Mouse (Mus musculus): ENCODE measurements around the gene Ppp6r3. TPM values are rescaled to one million over a fixed set of nuclear protein-coding genes. Genes with fewer than 3 reads are reported as not detected.

Ppp6r3 gene
- total RNA-seq, 2 experiments from 2014 or later, result 84.7 to 87.9 TPM

DNA sequence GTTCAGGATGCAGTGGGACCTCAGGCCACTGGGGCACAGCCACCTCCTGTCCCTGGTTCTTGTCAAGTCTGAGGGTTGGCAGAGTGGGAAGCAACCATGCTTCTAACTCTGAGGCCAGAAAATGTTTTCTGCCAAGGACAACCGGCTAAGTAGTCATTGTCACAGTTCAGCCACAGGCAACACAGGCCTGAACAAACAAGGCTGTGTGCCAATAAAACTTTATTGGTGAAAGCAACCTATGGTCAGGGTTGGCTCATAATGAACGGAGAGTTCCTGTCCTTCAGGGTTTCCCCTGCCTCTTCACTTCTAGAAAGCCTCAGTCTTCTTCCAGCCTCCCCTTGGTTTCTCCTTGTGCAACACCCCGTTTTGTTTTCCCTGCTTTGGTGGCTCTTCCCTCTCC, 139.7 kb downstream of the Ppp6r3 start:
- DNase-seq (ENCODE audit: low spot score in 2 of 2), result no peak

DNA sequence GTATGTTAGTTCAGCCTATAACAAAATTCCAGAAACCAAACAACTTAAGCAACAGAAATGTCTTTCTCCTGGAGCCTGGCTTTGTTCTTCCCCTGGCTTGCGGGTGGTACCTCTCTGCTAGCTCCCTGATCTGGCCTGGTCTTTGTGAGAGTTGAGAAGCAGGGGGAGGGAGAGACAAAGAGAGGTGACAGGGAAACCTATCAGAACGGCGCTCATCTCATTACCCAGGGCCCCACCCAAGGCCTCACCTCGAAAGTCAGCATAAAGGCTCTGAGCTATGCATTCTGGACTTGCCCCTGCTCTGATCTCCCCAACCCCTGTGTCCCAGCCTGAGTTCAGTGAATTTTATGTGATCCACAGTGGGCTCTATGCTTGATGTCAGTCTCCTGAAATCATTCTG, 140.9 kb downstream of the Ppp6r3 start:
- DNase-seq (ENCODE audit: low spot score in 2 of 2), result no peak

DNA sequence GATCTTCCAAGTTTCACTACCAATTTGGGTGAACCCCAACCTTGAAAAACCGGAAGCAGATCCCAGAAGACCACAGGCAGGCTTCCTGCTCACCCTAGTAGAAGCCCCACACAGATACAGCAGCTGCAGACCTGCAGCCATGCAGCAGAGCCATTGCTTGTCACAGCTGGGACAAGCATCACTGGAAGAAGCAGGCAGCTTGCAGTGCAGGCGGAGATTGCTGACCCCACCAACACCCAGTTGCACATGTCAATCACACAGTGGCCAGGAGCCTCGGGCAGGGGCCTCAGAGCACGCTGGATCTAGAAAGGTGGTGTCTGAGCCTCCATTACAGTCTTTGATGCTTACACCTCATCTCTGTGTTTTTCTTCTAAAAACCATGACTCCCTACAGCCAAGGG, 141.4 kb downstream of the Ppp6r3 start:
- no peak for DNase-seq (ENCODE audit: low spot score in 2 of 2)

DNA sequence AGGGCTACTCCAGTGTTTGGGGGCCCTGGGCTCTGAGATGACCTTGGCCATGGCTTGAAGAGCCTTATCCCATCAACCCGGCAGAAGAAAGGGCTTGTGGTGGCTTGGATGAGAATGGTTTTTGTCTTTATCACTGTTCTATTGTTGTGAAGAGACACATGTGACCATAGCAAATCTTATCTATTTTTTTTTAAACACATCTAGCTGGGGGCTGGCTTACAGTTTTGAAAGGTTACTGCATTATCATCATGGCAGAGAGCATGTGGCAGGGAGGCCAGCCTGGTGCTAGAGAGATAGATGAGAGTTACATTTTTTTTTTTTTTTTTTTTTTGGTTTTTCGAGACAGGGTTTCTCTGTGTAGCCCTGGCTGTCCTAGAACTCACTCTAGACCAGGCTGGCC, 143.6 kb downstream of the Ppp6r3 start:
- no peak for DNase-seq (ENCODE audit: low spot score in 2 of 2)

DNA sequence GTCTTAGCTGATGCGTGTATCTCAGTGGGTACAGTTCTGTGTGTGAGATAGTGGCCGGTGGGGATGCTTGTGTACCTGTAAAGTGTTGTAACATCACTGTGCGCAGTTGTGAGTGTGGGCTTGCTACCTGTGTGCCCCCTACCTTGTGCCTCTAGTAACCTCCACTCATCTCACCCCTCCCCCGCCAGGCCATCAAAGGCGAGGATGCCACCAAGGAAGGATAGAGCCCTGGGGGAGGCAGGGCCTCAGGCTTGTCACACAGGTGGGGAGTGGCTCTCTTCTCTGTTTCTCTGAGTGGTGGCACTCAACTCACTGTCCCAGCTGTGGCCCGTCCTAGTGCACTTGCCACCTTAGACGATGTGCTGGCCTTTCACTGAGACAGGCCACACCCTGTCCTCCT, 144.5 kb downstream of the Ppp6r3 start:
- DNase-seq (ENCODE audit: low spot score in 2 of 2), result no peak

DNA sequence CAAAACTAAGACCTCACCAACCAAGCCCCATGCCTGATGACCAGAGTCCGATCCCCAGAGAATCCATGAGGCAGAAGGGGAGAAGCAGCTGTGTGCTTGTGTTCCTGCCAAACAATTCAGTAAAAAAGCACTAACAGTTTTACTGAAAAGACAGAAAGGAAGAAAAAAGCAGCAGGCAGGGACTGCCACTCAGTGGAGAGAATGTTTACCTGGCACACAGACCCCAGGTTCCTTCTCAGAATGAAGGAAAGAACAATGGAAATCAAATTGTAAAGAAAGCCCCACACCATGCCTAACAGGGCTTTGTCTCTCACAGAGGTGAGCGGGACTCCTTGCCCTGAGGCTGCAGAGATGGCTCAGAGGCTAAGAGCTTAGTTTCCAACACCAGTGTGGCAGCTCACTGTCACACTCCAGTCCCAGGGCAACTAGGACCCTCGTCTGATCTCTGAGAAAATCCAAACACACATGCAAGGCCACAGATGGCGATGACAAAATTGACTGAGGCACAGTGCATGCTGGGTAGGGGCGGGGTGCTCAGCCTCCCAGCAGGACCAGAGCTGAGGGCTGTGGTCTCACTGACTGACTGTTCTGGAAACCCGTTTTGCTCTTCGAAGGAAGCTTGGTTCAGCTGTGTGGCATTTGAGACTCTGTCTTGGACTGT, 146.3 kb downstream of the Ppp6r3 start:
- DNase-seq (ENCODE audit: low spot score in 2 of 2), result peak in 1 of 2 experiments; percentile 29

DNA sequence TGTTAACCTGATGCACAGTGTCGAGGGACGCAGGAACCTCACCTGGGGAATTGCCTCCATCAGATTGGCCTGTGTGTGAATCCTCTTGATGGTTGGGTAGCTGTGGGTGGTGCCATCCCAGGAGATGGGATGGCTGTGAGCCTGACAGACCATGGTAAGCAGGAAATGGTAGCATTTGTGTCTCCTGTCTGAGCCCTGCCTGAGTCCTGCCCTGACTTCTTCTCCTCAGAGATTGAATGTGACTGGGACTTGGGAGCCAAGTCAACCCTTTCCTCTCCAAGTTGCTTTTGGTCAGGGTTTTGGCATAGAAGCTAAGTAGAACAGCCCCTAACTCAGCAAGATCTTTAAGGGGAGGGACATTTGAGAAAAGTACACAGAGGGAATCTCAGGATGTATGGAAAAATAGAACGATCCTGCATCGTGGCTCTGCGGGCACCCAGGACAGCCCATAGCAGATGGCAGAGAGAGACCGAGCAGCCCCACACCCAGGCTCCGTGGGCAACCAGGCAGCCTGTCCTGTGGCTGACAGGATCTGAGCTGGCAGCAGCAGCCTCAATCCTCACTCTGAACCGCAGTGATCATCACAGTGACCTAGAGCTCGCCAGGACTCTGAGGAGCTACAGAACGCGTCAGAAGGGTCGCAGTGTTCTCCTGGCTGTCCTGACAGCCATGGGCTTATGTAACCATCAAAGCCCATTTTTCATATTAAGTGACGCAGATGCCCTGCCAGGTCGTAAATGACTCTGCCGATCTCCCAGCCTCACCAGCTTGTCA, 147.3 kb downstream of the Ppp6r3 start:
- no peak for DNase-seq (ENCODE audit: low spot score in 2 of 2)

DNA sequence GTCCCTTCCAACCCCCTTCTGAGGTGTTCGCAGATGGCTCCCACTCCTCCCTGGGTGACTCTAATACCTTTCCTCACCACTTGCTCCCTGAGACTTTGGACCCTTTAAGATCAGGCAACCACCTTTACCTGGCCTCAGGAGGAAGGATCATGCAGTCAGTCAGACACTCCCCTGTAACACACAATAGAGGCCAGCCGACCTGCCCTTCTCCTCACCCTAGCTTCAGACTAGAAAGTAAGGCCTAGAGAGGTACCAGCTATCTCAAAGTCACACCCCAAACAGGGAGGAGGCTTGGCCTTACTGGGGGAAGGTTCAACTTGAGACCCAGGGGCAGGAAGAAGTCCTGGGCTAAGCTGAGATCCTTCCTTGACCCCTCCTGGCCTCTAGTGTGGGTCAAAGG, 151.3 kb downstream of the Ppp6r3 start:
- no peak for DNase-seq (ENCODE audit: low spot score in 2 of 2)

DNA sequence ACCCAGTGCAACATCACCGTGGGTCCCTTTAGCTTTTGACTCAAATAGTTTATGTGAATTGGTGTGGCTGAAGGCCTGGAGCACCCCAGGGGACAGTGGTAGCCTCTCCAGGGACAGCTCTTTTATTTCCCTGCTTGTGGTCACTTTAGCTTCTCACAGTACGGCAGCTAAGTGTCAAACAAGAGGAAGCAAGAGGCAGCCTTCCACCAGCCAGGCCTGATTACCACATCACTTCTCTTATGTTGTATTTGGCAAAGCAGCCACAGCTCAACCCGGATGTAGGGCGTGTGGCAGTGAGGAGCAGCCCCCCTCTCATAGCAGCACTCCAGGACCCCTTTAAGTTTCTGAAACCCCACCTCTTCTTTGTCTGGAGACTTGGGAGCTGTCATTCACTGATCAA, 152.6 kb downstream of the Ppp6r3 start:
- DNase-seq (ENCODE audit: low spot score in 2 of 2), result no peak

DNA sequence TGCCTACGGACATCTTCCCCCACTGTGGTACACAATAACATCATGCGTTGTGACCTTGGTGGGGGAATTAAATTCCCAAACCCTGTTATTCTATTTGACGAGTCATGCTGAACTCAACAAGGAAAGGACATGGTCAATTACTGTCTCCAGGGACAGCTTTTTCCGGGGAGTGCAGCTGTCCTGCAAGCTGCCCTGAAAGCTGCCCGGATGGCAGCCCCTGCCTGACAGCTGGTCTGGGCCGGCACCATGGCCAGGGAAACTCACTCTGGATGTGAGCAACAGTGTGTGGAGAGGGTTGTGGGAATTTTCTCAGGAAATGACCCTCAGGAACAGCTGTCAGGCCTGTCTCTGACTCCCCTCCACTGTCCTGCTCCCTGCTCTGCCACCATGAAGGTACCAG, 153.1 kb downstream of the Ppp6r3 start:
- no peak for DNase-seq (ENCODE audit: low spot score in 2 of 2)

DNA sequence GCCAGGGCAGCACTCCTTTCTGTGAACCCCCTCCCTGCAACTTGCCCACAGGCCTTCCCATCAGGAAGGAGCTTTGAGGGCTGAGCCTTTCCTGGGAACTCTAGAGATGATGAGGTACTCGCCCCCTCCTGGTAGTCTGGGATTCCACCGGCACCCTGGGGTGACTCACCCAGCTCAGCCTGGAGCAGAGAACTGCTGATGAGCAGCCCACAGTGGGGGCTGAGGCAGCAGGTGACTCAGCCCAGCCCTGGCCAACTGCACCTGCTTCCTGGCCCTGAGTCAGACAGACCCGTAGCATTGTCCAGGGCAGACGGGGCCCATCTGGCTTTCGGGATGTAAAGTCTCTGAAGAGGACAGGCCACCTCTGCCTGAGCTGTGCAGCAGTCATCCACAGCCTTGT, 156.3 kb downstream of the Ppp6r3 start:
- no peak for DNase-seq (ENCODE audit: low spot score in 2 of 2)

DNA sequence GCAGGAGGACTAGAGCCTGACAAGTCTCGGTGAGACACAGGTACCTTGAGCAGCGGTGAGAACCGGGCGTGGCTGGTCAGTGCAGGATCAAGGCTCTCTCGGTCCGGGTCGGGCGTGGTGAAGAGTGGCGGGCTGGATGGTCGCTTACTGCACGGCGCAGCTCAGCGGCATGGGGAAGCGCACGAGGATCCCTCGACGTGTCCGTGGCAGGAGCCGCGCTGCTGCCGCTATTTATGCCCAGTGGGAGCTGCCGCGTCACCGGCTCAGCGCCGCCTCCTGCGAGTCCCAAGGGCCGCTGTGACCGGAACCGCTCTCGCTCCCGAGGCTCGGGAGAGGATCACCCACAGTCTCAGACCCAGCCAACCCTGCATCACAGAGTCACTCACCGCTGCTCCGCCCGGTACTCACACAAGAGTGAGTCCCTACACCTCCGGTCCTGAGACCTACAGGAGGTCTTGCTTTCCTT, 161.2 kb downstream of the Ppp6r3 start, which contains the start of gene Gal:
Gene Gal (minus strand): TSS at position 277 of the 466 bp plus-strand sequence.
- DNase-seq (ENCODE audit: low spot score in 2 of 2), result no peak

DNA sequence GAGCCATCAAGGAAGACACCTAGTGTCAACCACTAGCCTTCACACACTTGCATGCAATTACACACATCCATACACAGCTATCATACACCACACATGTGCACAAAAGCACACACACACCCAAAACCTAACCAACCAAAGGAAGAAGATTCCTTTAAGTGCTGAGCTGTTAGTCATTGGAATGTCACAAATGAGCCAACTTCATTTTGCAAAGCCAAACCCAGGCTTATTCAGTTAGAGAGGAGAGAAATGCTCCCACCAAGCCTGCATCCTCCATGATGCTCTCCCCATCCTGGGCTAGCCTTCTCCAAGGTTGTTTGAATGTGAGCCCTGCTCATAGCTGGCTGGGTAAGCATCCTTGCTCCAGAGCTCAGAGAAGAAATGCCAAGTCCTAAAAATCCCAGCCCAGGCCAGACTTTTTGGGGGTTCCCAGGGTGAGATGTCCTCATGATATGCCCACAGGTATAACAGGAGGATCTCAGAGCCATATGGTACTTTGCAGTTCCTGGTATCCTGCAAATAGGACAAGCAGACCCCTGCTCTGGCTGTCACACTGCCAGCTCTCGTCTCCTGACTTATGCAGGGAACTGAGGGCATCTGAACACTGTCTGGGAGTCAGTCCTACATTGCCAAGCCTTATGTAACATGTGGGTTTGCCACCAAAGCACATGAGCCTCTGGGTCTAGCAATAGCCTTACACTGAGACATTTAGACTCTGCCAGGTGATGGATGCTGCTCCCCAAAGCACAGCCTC, 169.8 kb downstream of the Ppp6r3 start:
- no peak for DNase-seq (ENCODE audit: low spot score in 2 of 2)

Other genes with a start within 250 kb of the Ppp6r3 start
- gene Tesmin, start 186.9 kb downstream of the Ppp6r3 start, total RNA-seq (2021), result under 1 TPM; 0.25 to 0.52 TPM
- 1 to 10 TPM; 3.8 to 5.1 TPM for gene Gal, start 161.2 kb downstream of the Ppp6r3 start, total RNA-seq (2021)
- gene Lrp5, start 110.8 kb upstream of the Ppp6r3 start, total RNA-seq (2021), result 10 to 100 TPM; 13.7 to 14.8 TPM
- gene 1810055G02Rik, start 132.5 kb upstream of the Ppp6r3 start, total RNA-seq (2021), result 10 to 100 TPM; 35.5 to 40.3 TPM
- 10 to 100 TPM; 59.0 to 61.5 TPM for gene Kmt5b, start 191.7 kb upstream of the Ppp6r3 start, total RNA-seq (2021)

Measured in layer of hippocampus, postnatal 14 days (tissue).